Mouse (Mus musculus) liver (tissue): ENCODE results near the gene Ppat.
"Not testable (repeated sequence)": the region's sequence is repeated elsewhere in the genome, so short reads cannot be mapped to it uniquely, and the experiment has no call there.

Experiments used
- DNase-seq: peaks from one replicate; pipeline ENCODE4 v3.0.0-alpha.2; 2020; ENCODE audit warnings: mixed read lengths

Gene Ppat

GRCm38 (mm10) chr5:76951106-76952027, at the start of gene Ppat, which contains the start of gene Paics:
Gene Ppat (minus strand): TSS chr5:76951578.
Gene Paics (plus strand): TSS chr5:76951307.
- DNase-seq, result peak; percentile 99

GRCm38 (mm10) chr5:76998416-76998815, 47.0 kb upstream of the Ppat start:
- no peak for DNase-seq

DNA sequence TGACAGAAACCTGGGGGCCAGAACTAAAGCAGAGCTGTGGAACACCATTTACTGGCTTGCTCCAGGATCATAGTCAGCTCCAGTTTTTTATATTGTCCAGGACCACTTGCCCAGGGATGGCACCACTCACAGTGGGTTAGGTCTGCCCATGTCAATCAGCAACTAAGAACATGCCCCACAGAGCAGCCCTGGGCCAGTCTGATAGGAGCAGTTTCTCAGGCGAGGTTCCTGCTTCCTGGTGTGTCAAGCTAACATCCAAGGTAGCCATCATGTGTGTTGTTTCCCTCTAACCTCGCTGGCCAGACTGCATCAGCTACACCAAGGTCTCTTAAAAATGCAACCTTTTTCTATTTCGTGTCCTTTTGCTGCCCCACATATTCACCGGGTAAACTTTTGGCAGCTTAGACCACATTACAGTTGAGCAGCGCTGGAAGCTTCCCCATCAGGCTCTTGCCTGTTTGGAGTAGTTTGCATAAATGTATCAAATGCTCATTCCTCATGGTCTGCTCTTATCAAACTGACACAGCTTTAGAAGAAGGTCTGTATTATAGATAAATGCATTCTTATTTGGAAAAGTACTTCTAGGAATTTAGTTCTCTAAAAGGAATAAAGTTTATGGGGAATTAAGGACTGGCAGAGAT, 41.9 kb upstream of the Ppat start:
- DNase-seq, result peak; percentile 73

- peak; percentile 37 for DNase-seq
Measured at GRCm38 (mm10) chr5:76990789-76991188, 39.4 kb upstream of the Ppat start.

- no peak for DNase-seq
Measured at GRCm38 (mm10) chr5:76984015-76984414, 32.6 kb upstream of the Ppat start.

DNA sequence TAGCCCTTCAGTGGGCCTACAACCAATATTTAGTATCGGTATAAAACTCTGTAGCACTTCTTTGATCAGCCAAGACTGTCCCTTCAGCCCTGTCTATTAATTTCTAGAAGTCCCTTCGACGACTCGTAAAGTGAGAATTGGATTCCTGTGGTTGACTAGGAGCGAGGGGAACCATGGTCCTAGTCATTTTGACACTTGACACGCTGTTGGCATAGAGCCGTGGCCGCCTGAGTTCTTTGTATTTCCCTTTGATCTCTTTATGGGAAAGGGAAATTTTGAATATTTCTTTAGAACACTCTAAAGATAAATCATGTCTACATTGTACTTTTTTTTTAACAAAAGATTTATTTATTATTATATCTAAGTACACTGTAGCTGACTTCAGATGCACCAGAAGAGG, 24.4 kb upstream of the Ppat start:
- no peak for DNase-seq

- peak; percentile 86 for DNase-seq
Measured at GRCm38 (mm10) chr5:76974554-76975285, 23.3 kb upstream of the Ppat start, which contains the start of gene Srp72. Gene Srp72 (plus strand): TSS chr5:76974683.

GRCm38 (mm10) chr5:76974207-76974553, 22.8 kb upstream of the Ppat start:
- DNase-seq, result no peak

- no peak for DNase-seq
Measured at GRCm38 (mm10) chr5:76973488-76973887, 22.1 kb upstream of the Ppat start.

DNA sequence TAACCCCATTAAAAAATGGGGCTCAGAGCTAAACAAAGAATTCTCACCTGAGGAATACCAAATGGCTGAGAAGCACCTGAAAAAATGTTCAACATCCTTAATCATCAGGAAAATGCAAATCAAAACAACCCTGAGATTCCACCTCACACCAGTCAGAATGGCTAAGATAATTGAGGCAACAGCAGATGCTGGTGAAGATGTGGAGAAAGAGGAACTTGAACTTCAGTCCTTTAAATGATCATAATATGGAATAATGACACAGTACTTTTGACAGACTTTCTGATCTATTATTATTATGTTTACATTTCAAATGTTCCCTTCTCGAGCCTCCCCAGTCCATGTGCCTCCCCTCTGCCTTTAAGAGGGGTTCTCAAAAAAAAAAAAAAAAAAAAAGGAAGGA, 19.7 kb upstream of the Ppat start:
- DNase-seq, result not testable (repeated sequence)

GRCm38 (mm10) chr5:76969250-76969649, 17.9 kb upstream of the Ppat start:
- no peak for DNase-seq

DNA sequence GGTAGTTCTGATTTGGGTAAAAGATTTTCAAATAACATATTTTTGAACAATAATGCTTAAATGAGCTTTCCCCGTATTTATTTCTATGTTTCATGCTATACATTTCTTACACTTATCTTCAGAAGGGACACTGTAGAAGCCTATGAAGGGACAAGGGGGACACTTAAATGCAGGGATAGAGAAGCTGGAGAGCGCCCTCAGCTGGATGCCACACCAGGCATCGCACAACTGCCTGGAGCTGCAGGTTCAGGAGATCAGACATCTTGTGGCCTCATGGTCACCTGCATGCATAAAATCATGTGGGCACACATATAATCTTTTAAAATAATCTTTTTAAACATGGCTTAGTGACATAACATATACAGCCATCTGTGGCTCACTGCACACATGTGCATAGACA, 13.3 kb upstream of the Ppat start:
- no peak for DNase-seq

- no peak for DNase-seq
Measured at GRCm38 (mm10) chr5:76962545-76962944, 11.2 kb upstream of the Ppat start.

DNA sequence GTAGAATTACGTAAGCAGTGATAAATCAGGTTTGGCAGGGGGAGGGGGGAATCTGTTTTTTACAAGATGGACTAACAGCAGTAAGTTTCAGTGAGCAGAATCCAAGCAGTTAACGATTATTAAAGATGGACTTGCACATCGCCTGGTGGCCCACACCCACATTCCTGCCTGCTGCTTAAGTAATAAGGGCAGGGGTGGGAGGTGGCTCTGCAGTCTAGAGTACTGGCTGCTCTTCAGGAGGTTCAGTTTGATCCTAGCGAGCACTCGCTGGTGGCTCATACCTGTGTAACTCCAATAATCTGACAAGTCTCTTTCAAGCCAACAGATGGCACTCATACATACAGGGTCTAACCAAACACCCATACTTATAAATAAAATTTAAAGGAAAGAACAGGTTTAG, 8.2 kb upstream of the Ppat start:
- no peak for DNase-seq

DNA sequence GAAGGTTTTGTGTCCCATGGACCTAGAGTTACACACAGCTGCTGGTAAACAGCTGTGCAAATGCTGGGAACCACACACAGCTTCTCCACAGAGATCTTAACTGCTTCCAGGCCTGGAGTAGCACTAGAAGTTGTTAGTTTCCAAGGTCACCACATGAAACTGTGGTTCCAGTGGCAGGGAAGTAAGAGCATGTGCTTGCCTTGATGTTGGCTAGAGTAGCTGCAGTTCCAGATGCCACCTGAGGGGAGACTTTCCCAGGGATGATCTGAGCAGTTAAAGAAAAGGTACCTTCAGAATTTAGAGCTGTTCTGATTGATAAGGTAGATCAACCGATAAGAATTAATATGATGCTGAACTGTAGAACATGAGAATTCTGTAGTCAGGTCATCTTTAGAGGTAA, 6.6 kb upstream of the Ppat start:
- DNase-seq, result no peak

GRCm38 (mm10) chr5:76955474-76955873, 4.1 kb upstream of the Ppat start:
- no peak for DNase-seq

DNA sequence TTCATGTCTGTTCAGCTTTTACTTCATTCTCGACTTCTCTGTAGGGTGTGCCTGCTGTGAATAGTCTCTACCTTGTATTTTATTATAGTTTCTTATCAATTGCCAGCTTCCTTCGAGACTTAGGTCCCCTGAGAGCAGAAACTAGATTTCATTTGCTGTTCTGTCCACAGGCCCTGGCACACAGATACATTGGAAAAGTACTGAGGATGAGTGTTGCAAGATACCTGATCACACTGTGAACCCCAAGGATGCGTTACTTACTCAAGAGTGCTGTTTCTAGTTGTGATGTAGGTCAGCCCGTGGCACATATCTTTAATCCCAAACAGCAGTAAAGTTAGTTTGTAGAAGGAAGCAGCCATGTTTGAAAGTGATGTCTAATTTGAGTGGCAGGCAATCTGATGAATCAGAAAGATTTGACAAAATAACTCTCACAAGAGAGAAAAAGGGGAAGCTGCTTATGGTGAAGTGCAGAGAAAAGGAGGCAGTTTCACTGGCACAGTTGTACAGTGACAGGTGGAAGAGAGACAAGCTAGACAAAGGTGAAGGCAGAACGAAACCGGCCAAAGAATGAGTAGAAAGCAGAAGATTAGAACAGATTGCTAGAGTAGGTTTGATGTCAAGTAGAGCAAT, 3.0 kb upstream of the Ppat start:
- no peak for DNase-seq

DNA sequence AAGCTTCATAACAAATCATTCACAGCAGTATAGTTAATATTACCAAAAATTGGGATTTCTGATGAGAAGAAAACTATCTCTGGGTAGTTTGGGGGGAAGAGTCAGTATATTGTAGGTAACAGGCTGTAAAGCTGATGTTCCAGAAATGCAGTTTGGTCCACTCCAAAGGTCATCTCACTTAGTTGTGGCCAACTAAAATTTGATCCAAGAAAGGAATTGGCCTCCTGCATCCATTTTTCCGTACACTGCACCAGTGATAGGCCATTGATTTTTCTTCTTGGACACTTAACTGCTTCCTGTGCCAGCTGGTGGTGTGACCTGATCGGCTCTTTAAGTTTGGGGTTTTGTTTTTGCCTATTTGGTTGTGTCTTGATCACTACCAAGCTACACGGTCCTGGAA, 2.4 kb upstream of the Ppat start:
- DNase-seq, result no peak

DNA sequence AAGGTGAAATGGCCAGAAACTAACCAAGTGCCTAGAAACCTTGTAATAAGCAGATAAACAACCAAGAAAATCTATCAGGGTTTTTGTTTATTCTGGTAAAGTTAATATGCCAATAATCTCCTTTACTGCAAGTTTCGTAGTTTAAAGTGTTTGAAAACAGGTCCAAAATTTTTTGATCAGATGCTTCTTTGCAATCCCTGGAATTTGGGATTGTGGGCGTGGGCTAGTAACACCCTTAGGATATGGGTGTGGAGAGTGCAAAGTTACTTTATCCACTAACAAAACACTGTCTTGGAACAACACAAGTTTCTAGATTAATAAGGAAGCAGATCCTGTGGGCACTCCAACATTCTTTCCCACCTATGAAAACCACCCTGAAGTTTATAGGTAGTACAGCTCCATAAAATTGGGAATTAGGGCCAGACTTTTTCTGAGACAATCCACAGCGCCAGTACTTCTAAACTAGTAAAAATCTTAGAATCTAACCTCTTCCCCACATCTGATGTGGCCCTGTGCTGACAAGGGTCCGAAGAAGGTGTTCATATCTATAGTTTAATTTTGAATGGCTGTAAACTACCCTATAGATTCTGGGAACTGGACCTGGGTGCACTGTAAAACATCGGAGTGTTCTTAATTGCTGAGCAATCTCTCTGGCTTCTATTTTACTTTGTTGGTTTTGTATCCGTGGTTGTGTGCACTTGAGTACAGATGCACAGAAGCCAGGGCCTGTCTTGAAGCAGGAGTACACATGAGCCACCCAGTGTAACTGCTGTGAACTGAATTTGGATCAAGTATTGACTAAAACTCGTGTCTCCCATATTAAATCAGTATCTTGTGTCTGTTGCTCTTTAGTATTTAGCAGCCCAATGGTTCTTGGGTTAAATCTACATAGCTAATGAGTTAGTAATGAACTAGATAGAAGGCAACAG, 998 bp upstream of the Ppat start:
- peak; percentile 12 for DNase-seq

- no peak for DNase-seq
Measured at GRCm38 (mm10) chr5:76950343-76951105, 854 bp downstream of the Ppat start.

DNA sequence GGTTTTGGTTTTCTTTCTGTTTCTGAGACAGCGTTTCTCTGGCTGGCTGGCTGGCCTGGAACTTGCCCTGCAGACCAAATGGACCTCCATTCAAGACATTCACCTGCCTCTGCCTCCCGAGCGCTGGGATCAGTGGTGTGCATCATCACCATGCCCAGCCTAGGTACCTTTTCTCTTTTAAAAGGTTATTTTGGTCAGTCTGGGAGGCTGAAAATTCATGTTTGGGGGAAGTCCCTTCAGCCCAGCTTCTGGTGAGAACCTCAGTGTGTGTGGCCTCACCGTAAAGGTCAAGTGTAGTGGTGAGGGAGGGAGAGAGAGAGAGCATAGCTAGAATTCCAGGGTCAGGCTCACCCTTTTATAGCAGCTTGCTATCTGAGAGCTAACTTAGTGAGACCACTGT, 3.6 kb downstream of the Ppat start:
- DNase-seq, result no peak
